In the genomic region with DNA sequence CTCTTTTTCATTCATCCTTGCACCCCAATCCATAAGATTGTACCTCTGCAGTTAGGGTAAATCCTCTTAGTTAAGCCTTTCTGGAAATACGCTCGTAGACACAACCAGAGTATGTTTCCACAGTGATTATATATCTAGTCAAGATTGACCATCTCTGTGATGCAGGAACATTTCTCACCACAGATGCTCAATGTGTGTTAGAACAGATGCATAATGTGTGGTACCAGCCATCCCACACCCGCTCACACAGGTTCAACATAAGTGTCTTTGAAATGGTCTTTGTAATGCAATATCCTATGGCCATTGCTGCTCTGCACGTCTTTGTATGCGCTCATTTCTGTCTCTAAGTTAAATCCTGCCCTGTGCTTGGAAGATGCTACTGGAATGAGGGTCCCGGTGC, we compare ENCODE assay signal across 17 mouse cellular contexts.
"Had no signal": no experiment of that assay in that cellular context is flagged by ENCODE, and none has a peak within 500 bp of the region (broad histone marks: within the 10 kb centered on the region; RNA-seq: fewer than 3 reads in every experiment).

No protein-coding gene starts in this region.

- H3K9ac ChIP-seq: intestine, embryonic 15.5 days; liver, embryonic 15.5 days; neural tube, embryonic 15.5 days had no signal

- ATAC-seq: intestine, embryonic 15.5 days; lung, postnatal 0 days had no signal

- H3K27me3 ChIP-seq: intestine, embryonic 15.5 days; liver, embryonic 15.5 days; neural tube, embryonic 15.5 days had no signal

- H3K4me2 ChIP-seq: intestine, embryonic 15.5 days; liver, embryonic 11.5 days; liver, embryonic 15.5 days; neural tube, embryonic 15.5 days had no signal

- DNase-seq: kidney, adult 18-20 months; kidney, postnatal 10 days; kidney, postnatal 4 days; lung, adult 2 months; lung, postnatal 36 days; midbrain, embryonic 14.5 days; thymus, adult 18-20 months; thymus, postnatal 14 days had no signal

- H3K9me3 ChIP-seq: intestine, embryonic 15.5 days; limb, embryonic 10.5 days; liver, embryonic 15.5 days; midbrain, embryonic 10.5 days; neural tube, embryonic 15.5 days had no signal

- H3K36me3 ChIP-seq: limb, embryonic 10.5 days; liver, embryonic 15.5 days; midbrain, embryonic 10.5 days; neural tube, embryonic 15.5 days had no signal

- H3K4me3 ChIP-seq: intestine, embryonic 15.5 days; limb, embryonic 10.5 days; liver, embryonic 15.5 days; midbrain, embryonic 10.5 days; myocyte; neural tube, embryonic 15.5 days had no signal

- H3K27ac ChIP-seq: intestine, embryonic 15.5 days; limb, embryonic 10.5 days; liver, embryonic 15.5 days; neural tube, embryonic 15.5 days; stomach, postnatal 0 days had no signal
